Mouse (Mus musculus) stomach, postnatal 0 days (tissue): ENCODE measurements around the gene Pxn. TPM values are rescaled to one million over a fixed set of nuclear protein-coding genes. Genes with fewer than 3 reads are reported as not detected.
A peak's percentile ranks its signal among the peaks of the same experiment; 100 is the strongest.

Source experiments
- ATAC-seq: fragments of 200-750 bp; cut with Nextera tagmentation; 2 replicates; pipeline ENCODE4 v1.8.0; 2017; ENCODE audit not compliant: low FRiP score, low TSS enrichment
- DNase-seq: peaks from one replicate; pipeline ENCODE4 v3.0.0-alpha.2; 2016; ENCODE audit warnings: low spot score
- H3K27ac ChIP-seq: fragments of 300-500 bp; sonication (generic); replicated peaks from 2 replicates; pipeline ENCODE4 v1.5.1; 2014; ENCODE audit warnings: mild to moderate bottlenecking, control low read depth
- H3K27me3 ChIP-seq: fragments of 300-500 bp; sonication (generic); 2 replicates; pipeline ENCODE4 v1.6.1; 2014; ENCODE audit warnings: low read length; ENCODE audit not compliant: control insufficient read depth, insufficient read depth
- H3K36me3 ChIP-seq: fragments of 300-500 bp; sonication (generic); 2 replicates; pipeline ENCODE4 v1.6.1; 2014; ENCODE audit warnings: low read length, mixed read lengths; ENCODE audit not compliant: control insufficient read depth, insufficient read depth
- H3K4me1 ChIP-seq: fragments of 300-500 bp; sonication (generic); replicated peaks from 2 replicates; pipeline ENCODE4 v1.6.1; 2014; ENCODE audit warnings: antibody characterized with exemption; ENCODE audit not compliant: control insufficient read depth, insufficient read depth
- H3K4me2 ChIP-seq: fragments of 300-500 bp; sonication (generic); replicated peaks from 2 replicates; pipeline ENCODE4 v1.6.1; 2014; ENCODE audit warnings: low read depth, mild to moderate bottlenecking, control low read depth, moderate library complexity
- H3K4me3 ChIP-seq: fragments of 300-500 bp; sonication (generic); 2 replicates; pipeline ENCODE4 v1.5.1; 2014; ENCODE audit warnings: low read depth, low read length, control low read depth
- H3K9ac ChIP-seq: fragments of 300-500 bp; sonication (generic); 2 replicates; pipeline ENCODE4 v1.6.1; 2014; ENCODE audit warnings: mild to moderate bottlenecking, low read length, control low read depth, mixed read lengths
- H3K9me3 ChIP-seq: fragments of 300-500 bp; sonication (generic); 2 replicates; pipeline ENCODE4 v1.6.1; 2016; ENCODE audit warnings: low read length; ENCODE audit not compliant: control insufficient read depth
- CTCF ChIP-seq: IDR thresholded peaks from 2 replicates; pipeline ENCODE4 v1.5.1; 2016; ENCODE audit warnings: antibody characterized with exemption, low read depth, mild to moderate bottlenecking, moderate library complexity
- EP300 ChIP-seq: optimal IDR thresholded peaks from 2 replicates; pipeline ENCODE3; 2016; ENCODE audit warnings: antibody characterized with exemption
- WGBS: fragments of 180-500 bp; shearing (Covaris S2); extraction: QIAGEN DNeasy Blood & Tissue Kit; methylation state at CpG from one replicate; pipeline ENCODE4 v1.1.7; 2014; 5-methylcytosine and 5-hydroxymethylcytosine counted together
- polyA plus RNA-seq: library from polyadenylated mRNA; unstranded; fragments of >200 nt; fragmentation: Nextera tagmentation; extraction: Ambion mirVana; gene quantifications from 2 replicates; pipeline ENCODE4 v1.2.1, GENCODE M21; 2015

Gene Pxn
- polyA plus RNA-seq, 1 experiment from 2014 or later, result 21.1 TPM

GRCm38 (mm10) chr5:115538017-115538692 is 31.7 kb downstream of the Pxn start:
- no peak for ATAC-seq
- Histone ChIP-seq H3K9ac (no peak overlapping the region; the same call in 1 of the 2 replicates), H3K4me3 (no peak overlapping the region)

GRCm38 (mm10) chr5:115538693-115539043 is 32.2 kb downstream of the Pxn start:
- H3K27ac ChIP-seq, result peak overlapping the region; percentile 49; the same call in 1 of the 2 replicates
- H3K4me3 ChIP-seq, result no peak overlapping the region
- peak; percentile 92 for DNase-seq
- H3K9me3 ChIP-seq, result no peaks in the 10 kb centered on the region
- no peak overlapping the region for H3K4me2 ChIP-seq
- no peak for TF ChIP-seq EP300
- TF ChIP-seq CTCF, result peak; percentile 94
- peaks cover 26% of the 10 kb centered on the region for H3K4me1 ChIP-seq
- H3K36me3 ChIP-seq, result no peaks in the 10 kb centered on the region
- 2% methylated on average over 12 of the region's 12 CpGs for WGBS
- no peak overlapping the region; the same call in 1 of the 2 replicates for H3K9ac ChIP-seq
- H3K27me3 ChIP-seq, result no peaks in the 10 kb centered on the region
- peak; percentile 75 for ATAC-seq

More at GRCm38 (mm10) chr5:115538017-115538692, 31.7 kb downstream of the Pxn start:
- DNase-seq, result no peak
- TF ChIP-seq CTCF, result no peak
- TF ChIP-seq EP300, result no peak
- Histone ChIP-seq H3K36me3 (no peaks in the 10 kb centered on the region), H3K9me3 (no peaks in the 10 kb centered on the region), H3K27ac (peak overlapping the region; percentile 49), H3K4me2 (no peak overlapping the region), H3K4me1 (peaks cover 23% of the 10 kb centered on the region), H3K27me3 (no peaks in the 10 kb centered on the region)
- 58% methylated on average over 13 of the region's 13 CpGs for WGBS

- WGBS, result 47% methylated on average over 19 of the region's 19 CpGs
- H3K27ac ChIP-seq, result peak overlapping the region; percentile 88
- peak; percentile 79 for ATAC-seq
- no peaks in the 10 kb centered on the region for H3K27me3 ChIP-seq
- no peaks in the 10 kb centered on the region for H3K9me3 ChIP-seq
- DNase-seq, result peak; percentile 89
- H3K4me3 ChIP-seq, result peak overlapping the region; percentile 24
- no peak for TF ChIP-seq EP300
- TF ChIP-seq CTCF, result no peak
- peak overlapping the region; percentile 47 for H3K4me2 ChIP-seq
- H3K4me1 ChIP-seq, result peaks cover 15% of the 10 kb centered on the region
- peaks cover 14% of the 10 kb centered on the region for H3K36me3 ChIP-seq
- peak overlapping the region; percentile 31; the same call in 1 of the 2 replicates for H3K9ac ChIP-seq
Measured at GRCm38 (mm10) chr5:115542635-115543384, 36.3 kb downstream of the Pxn start.

- peaks cover 10% of the 10 kb centered on the region for H3K4me1 ChIP-seq
Measured at GRCm38 (mm10) chr5:115543509-115544253, 37.2 kb downstream of the Pxn start.

GRCm38 (mm10) chr5:115544655-115545185 is 38.2 kb downstream of the Pxn start:
- Histone ChIP-seq H3K4me1 (peaks cover 10% of the 10 kb centered on the region), H3K4me3 (no peak overlapping the region), H3K27me3 (no peaks in the 10 kb centered on the region), H3K4me2 (no peak overlapping the region), H3K27ac (no peak overlapping the region), H3K9me3 (no peaks in the 10 kb centered on the region), H3K36me3 (peaks cover 18% of the 10 kb centered on the region), H3K9ac (no peak overlapping the region)
- ATAC-seq (no peak), DNase-seq (no peak)
- WGBS, result 66% methylated on average over 18 of the region's 18 CpGs
- TF ChIP-seq CTCF (no peak), EP300 (no peak)

More at GRCm38 (mm10) chr5:115543509-115544253, 37.2 kb downstream of the Pxn start:
- H3K4me2 ChIP-seq, result peak overlapping the region; percentile 47
- peaks cover 14% of the 10 kb centered on the region for H3K36me3 ChIP-seq
- H3K9me3 ChIP-seq, result no peaks in the 10 kb centered on the region
- H3K9ac ChIP-seq, result peak overlapping the region; percentile 43
- no peaks in the 10 kb centered on the region for H3K27me3 ChIP-seq
- H3K27ac ChIP-seq, result peak overlapping the region; percentile 88
- DNase-seq, result peak; percentile 81
- TF ChIP-seq EP300 (no peak), CTCF (no peak)
- H3K4me3 ChIP-seq, result peak overlapping the region; percentile 24; the same call in 1 of the 2 replicates
- peak; percentile 75 for ATAC-seq
- WGBS, result 21% methylated on average over 17 of the region's 17 CpGs
